Mouse (Mus musculus) hindbrain, embryonic 11.5 days (tissue): ENCODE measurements around the gene Gng3. TPM values are rescaled to one million over a fixed set of nuclear protein-coding genes. Genes with fewer than 3 reads are reported as not detected.

Source experiments
- ATAC-seq: fragments of 200-750 bp; cut with Nextera tagmentation; 2 replicates; pipeline ENCODE4 v1.8.0; 2017; ENCODE audit warnings: mild to moderate bottlenecking, moderate TSS enrichment, moderate library complexity; ENCODE audit not compliant: low FRiP score
- DNase-seq: peaks from one replicate; pipeline ENCODE4 v3.0.0-alpha.2; 2015; ENCODE audit warnings: low spot score
- H3K27ac ChIP-seq: fragments of 300-500 bp; sonication (generic); 2 replicates; pipeline ENCODE4 v1.5.1; 2014; ENCODE audit warnings: mild to moderate bottlenecking, low read depth, low read length
- H3K27me3 ChIP-seq: fragments of 300-500 bp; sonication (generic); 2 replicates; pipeline ENCODE4 v1.6.1; 2014; ENCODE audit warnings: mild to moderate bottlenecking, low read length, moderate library complexity, mixed read lengths; ENCODE audit not compliant: control insufficient read depth, insufficient read depth
- H3K36me3 ChIP-seq: fragments of 300-500 bp; sonication (generic); 2 replicates; pipeline ENCODE4 v1.6.1; 2014; ENCODE audit warnings: mild to moderate bottlenecking, low read length, moderate library complexity, mixed read lengths; ENCODE audit not compliant: control insufficient read depth, insufficient read depth
- H3K4me1 ChIP-seq: fragments of 300-500 bp; sonication (generic); replicated peaks from 2 replicates; pipeline ENCODE4 v1.6.1; 2014; ENCODE audit warnings: low read length, mixed read lengths; ENCODE audit not compliant: control insufficient read depth, insufficient read depth
- H3K4me2 ChIP-seq: fragments of 300-500 bp; sonication (generic); replicated peaks from 2 replicates; pipeline ENCODE4 v1.6.1; 2014; ENCODE audit warnings: mild to moderate bottlenecking, low read depth, low read length
- H3K4me3 ChIP-seq: fragments of 300-500 bp; sonication (generic); 2 replicates; pipeline ENCODE4 v1.5.1; 2014; ENCODE audit warnings: low read depth, low read length
- H3K9ac ChIP-seq: fragments of 300-500 bp; sonication (generic); 2 replicates; pipeline ENCODE4 v1.6.1; 2014; ENCODE audit warnings: low read depth, low read length
- H3K9me3 ChIP-seq: fragments of 300-500 bp; sonication (generic); 2 replicates; pipeline ENCODE4 v1.6.1; 2016; ENCODE audit warnings: low read length; ENCODE audit not compliant: control insufficient read depth
- WGBS: fragments of 180-500 bp; shearing (Covaris S2); extraction: QIAGEN DNeasy Blood & Tissue Kit; methylation state at CpG from one replicate; pipeline ENCODE4 v1.1.7; 2014; 5-methylcytosine and 5-hydroxymethylcytosine counted together
- polyA plus RNA-seq: library from polyadenylated mRNA; unstranded; fragments of >200 nt; fragmentation: Nextera tagmentation; extraction: Ambion mirVana; gene quantifications from 2 replicates; pipeline ENCODE4 v1.2.1, GENCODE M21; 2014

Gng3 gene
- polyA plus RNA-seq, 1 experiment from 2014 or later: 158 TPM

GRCm38 (mm10) chr19:8852236-8852928 lies 13.4 kb upstream of the Gng3 start:
- H3K4me2 ChIP-seq: no peak overlapping the region
- WGBS: 60% methylated on average over 10 of the region's 10 CpGs
- 0 out of 2 replicates have a peak, but pooled peaks cover 1% of the 10 kb centered on the region for H3K36me3 ChIP-seq
- H3K27ac ChIP-seq: no peak overlapping the region
- H3K4me1 ChIP-seq: no peaks in the 10 kb centered on the region; the same call in 1 of the 2 replicates
- DNase-seq (no peak), ATAC-seq (no peak)
- no peak overlapping the region for H3K9ac ChIP-seq
- H3K4me3 ChIP-seq: no peak overlapping the region
- no peaks in the 10 kb centered on the region for H3K9me3 ChIP-seq
- H3K27me3 ChIP-seq: no peaks in the 10 kb centered on the region

GRCm38 (mm10) chr19:8851639-8852038 lies 12.6 kb upstream of the Gng3 start:
- DNase-seq (no peak), ATAC-seq (no peak)
- H3K36me3 ChIP-seq: 0 out of 2 replicates have a peak, but pooled peaks cover 5% of the 10 kb centered on the region
- no peak overlapping the region for H3K4me2 ChIP-seq
- H3K9me3 ChIP-seq: no peaks in the 10 kb centered on the region
- no peaks in the 10 kb centered on the region for H3K27me3 ChIP-seq
- no peak overlapping the region for H3K9ac ChIP-seq
- H3K4me3 ChIP-seq: no peak overlapping the region
- H3K4me1 ChIP-seq: no peaks in the 10 kb centered on the region; the same call in 1 of the 2 replicates
- H3K27ac ChIP-seq: no peak overlapping the region
- 55% methylated on average over 7 of the region's 7 CpGs for whole genome bisulfite sequencing

GRCm38 (mm10) chr19:8850402-8850901 lies 11.5 kb upstream of the Gng3 start, which contains the start of gene Lrrn4cl:
Lrrn4cl (plus strand) TSS chr19:8850768.
- Histone ChIP-seq H3K4me3 (no peak within 1 kb of the TSS), H3K27me3 (no peaks in the 10 kb centered on the region), H3K9ac (no peak within 1 kb of the TSS), H3K9me3 (no peaks in the 10 kb centered on the region), H3K4me1 (no peaks in the 10 kb centered on the region; the same call in 1 of the 2 replicates), H3K27ac (no peak within 1 kb of the TSS), H3K4me2 (no peak within 1 kb of the TSS), H3K36me3 (0 out of 2 replicates have a peak, but pooled peaks cover 9% of the 10 kb centered on the region)
- no peak for ATAC-seq
- DNase-seq: peak; percentile 37
- 24% methylated on average over 7 of the region's 7 CpGs for WGBS

GRCm38 (mm10) chr19:8848356-8848755 lies 9.4 kb upstream of the Gng3 start:
- H3K4me1 ChIP-seq: no peaks in the 10 kb centered on the region; the same call in 1 of the 2 replicates
- H3K36me3 ChIP-seq: 0 out of 2 replicates have a peak, but pooled peaks cover 9% of the 10 kb centered on the region
- no peak for ATAC-seq
- no peak overlapping the region for H3K27ac ChIP-seq
- no peaks in the 10 kb centered on the region for H3K9me3 ChIP-seq
- no peak overlapping the region for H3K4me2 ChIP-seq
- H3K9ac ChIP-seq: no peak overlapping the region
- H3K4me3 ChIP-seq: no peak overlapping the region
- no peak for DNase-seq
- 68% methylated on average over 5 of the region's 5 CpGs for WGBS
- H3K27me3 ChIP-seq: no peaks in the 10 kb centered on the region

GRCm38 (mm10) chr19:8844371-8845129 lies 5.6 kb upstream of the Gng3 start:
- no peak overlapping the region for H3K4me2 ChIP-seq
- WGBS: 73% methylated on average over 5 of the region's 5 CpGs
- peaks cover 6% of the 10 kb centered on the region; the same call in 1 of the 2 replicates for H3K4me1 ChIP-seq
- no peak overlapping the region for H3K4me3 ChIP-seq
- peak; percentile 86 for DNase-seq
- H3K36me3 ChIP-seq: 0 out of 2 replicates have a peak, but pooled peaks cover 9% of the 10 kb centered on the region
- no peak overlapping the region for H3K9ac ChIP-seq
- H3K9me3 ChIP-seq: no peaks in the 10 kb centered on the region
- H3K27me3 ChIP-seq: no peaks in the 10 kb centered on the region
- no peak for ATAC-seq
- no peak overlapping the region for H3K27ac ChIP-seq

GRCm38 (mm10) chr19:8842961-8843360 lies 4.0 kb upstream of the Gng3 start:
- Histone ChIP-seq H3K27ac (no peak overlapping the region), H3K9ac (no peak overlapping the region), H3K4me1 (peaks cover 6% of the 10 kb centered on the region; the same call in 1 of the 2 replicates), H3K4me2 (no peak overlapping the region), H3K36me3 (0 out of 2 replicates have a peak, but pooled peaks cover 9% of the 10 kb centered on the region), H3K4me3 (no peak overlapping the region), H3K9me3 (no peaks in the 10 kb centered on the region), H3K27me3 (no peaks in the 10 kb centered on the region)
- DNase-seq: no peak
- ATAC-seq: no peak
- 91% methylated on average over 6 of the region's 6 CpGs for WGBS

GRCm38 (mm10) chr19:8841012-8841411 lies 2.0 kb upstream of the Gng3 start:
- H3K36me3 ChIP-seq: no peaks in the 10 kb centered on the region
- H3K27me3 ChIP-seq: no peaks in the 10 kb centered on the region
- ATAC-seq: no peak

GRCm38 (mm10) chr19:8839908-8840791 lies 1.2 kb upstream of the Gng3 start:
- ATAC-seq (peak; percentile 29), DNase-seq (peak; percentile 74)
- Histone ChIP-seq H3K4me3 (peak overlapping the region; percentile 48), H3K4me2 (peak overlapping the region; percentile 82), H3K4me1 (peaks cover 6% of the 10 kb centered on the region; the same call in 1 of the 2 replicates), H3K36me3 (no peaks in the 10 kb centered on the region), H3K9me3 (no peaks in the 10 kb centered on the region), H3K9ac (peak overlapping the region; percentile 56), H3K27me3 (no peaks in the 10 kb centered on the region), H3K27ac (peak overlapping the region; percentile 97)
- 20% methylated on average over 29 of the region's 29 CpGs for WGBS

More at GRCm38 (mm10) chr19:8841012-8841411, 2.0 kb upstream of the Gng3 start:
- 92% methylated on average over 7 of the region's 7 CpGs for WGBS
- H3K4me1 ChIP-seq: peaks cover 6% of the 10 kb centered on the region; the same call in 1 of the 2 replicates
- H3K4me2 ChIP-seq: peak overlapping the region; percentile 82
- H3K4me3 ChIP-seq: peak overlapping the region; percentile 48; the same call in 1 of the 2 replicates
- DNase-seq: no peak
- H3K9ac ChIP-seq: no peak overlapping the region
- H3K27ac ChIP-seq: 0 out of 2 replicates have a peak overlapping the region, but pooled peaks have one; percentile 97
- no peaks in the 10 kb centered on the region for H3K9me3 ChIP-seq
